In genomic region chr5:34188856-34189255, GRCm38 (mm10) we compare ENCODE assay signal across 9 mouse cellular contexts. TPM values are rescaled to one million over a fixed set of nuclear protein-coding genes. Genes with fewer than 3 reads are reported as not detected.
DNase-seq lines count a peak whose midpoint lies in the region; ATAC-seq and TF ChIP-seq lines count a peak whose summit lies in the region.
"Had no signal": no experiment of that assay in that cellular context is flagged by ENCODE, and none has a peak within 500 bp of the region (broad histone marks: within the 10 kb centered on the region; RNA-seq: fewer than 3 reads in every experiment).

No protein-coding gene starts in this region.

- H3K27me3 ChIP-seq in embryonic facial prominence, embryonic 12.5 days = no peaks in the 10 kb centered on the region
- no peaks in the 10 kb centered on the region for H3K27me3 ChIP-seq in hindbrain, embryonic 12.5 days
- H3K27me3 ChIP-seq in midbrain, embryonic 16.5 days (ENCODE audit: control insufficient read depth, insufficient read depth, low read depth, low read length) = no peaks in the 10 kb centered on the region

- intact Hi-C loops in left cerebral cortex, adult 2 months (cut with DNase I) = loop anchor here (5.0 kb wide), 1 partner anchor 192 kb away; the partner anchor contains the start of gene Nat8l

- peaks cover 5% of the 10 kb centered on the region for H3K36me3 ChIP-seq in embryonic facial prominence, embryonic 12.5 days
- H3K36me3 ChIP-seq in hindbrain, embryonic 12.5 days = no peaks in the 10 kb centered on the region
- H3K36me3 ChIP-seq in midbrain, embryonic 16.5 days (ENCODE audit: control insufficient read depth, insufficient read depth, low read length) = no peaks in the 10 kb centered on the region

- H3K4me1 ChIP-seq in embryonic facial prominence, embryonic 12.5 days = peaks cover 34% of the 10 kb centered on the region
- H3K4me1 ChIP-seq in hindbrain, embryonic 12.5 days = peaks cover 41% of the 10 kb centered on the region
- H3K4me1 ChIP-seq in midbrain, embryonic 16.5 days (ENCODE audit: control insufficient read depth, insufficient read depth, low read length) = peaks cover 28% of the 10 kb centered on the region

- H3K4me2 ChIP-seq in embryonic facial prominence, embryonic 12.5 days (replicated peaks) = peak overlapping the region; percentile 62
- H3K4me2 ChIP-seq in hindbrain, embryonic 12.5 days (replicated peaks) = peak overlapping the region; percentile 70
- peak overlapping the region; percentile 67; the same call in 1 of the 2 replicates for H3K4me2 ChIP-seq in midbrain, embryonic 16.5 days (ENCODE audit: low read length)

- H3K9ac ChIP-seq in embryonic facial prominence, embryonic 12.5 days = no peak overlapping the region
- H3K9ac ChIP-seq in hindbrain, embryonic 12.5 days = no peak overlapping the region
- H3K9ac ChIP-seq in midbrain, embryonic 16.5 days (ENCODE audit: low read depth, low read length) = no peak overlapping the region

- 63% methylated on average over 2 of the region's 2 CpGs for WGBS in embryonic facial prominence, embryonic 12.5 days
- 71% methylated on average over 2 of the region's 2 CpGs for WGBS in hindbrain, embryonic 12.5 days
- WGBS in midbrain, embryonic 16.5 days = 84% methylated on average over 2 of the region's 2 CpGs

- no peak for TF ChIP-seq CTCF in left cerebral cortex, adult 2 months (IDR thresholded peaks at IDR 0.05)

- peak overlapping the region; percentile 95 for H3K27ac ChIP-seq in left cerebral cortex, adult 2 months
- no peak overlapping the region for H3K27ac ChIP-seq in embryonic facial prominence, embryonic 12.5 days
- H3K27ac ChIP-seq in hindbrain, embryonic 12.5 days = no peak overlapping the region
- no peak overlapping the region; the same call in 1 of the 2 replicates for H3K27ac ChIP-seq in midbrain, embryonic 16.5 days (ENCODE audit: low read length)

- DNase-seq in left cerebral cortex, adult 2 months (ENCODE audit: extremely low spot score in 1 of 2, low spot score in 2 of 2) = no peak
- no peak for DNase-seq in left cerebral cortex, adult 11 months (ENCODE audit: low spot score)
- DNase-seq in layer of hippocampus, postnatal 25 days (ENCODE audit: extremely low spot score in 1 of 2, low spot score in 1 of 2) = no peak
- no peak for DNase-seq in right cerebral cortex, postnatal 25 days
- DNase-seq in cerebellum, postnatal 10 days = no peak

- ATAC-seq in embryonic facial prominence, embryonic 12.5 days (ENCODE audit: insufficient number of reproducible peaks, insufficient read depth, low FRiP score, low TSS enrichment) = no peak
- no peak for ATAC-seq in hindbrain, embryonic 12.5 days (ENCODE audit: low FRiP score)
- ATAC-seq in midbrain, embryonic 16.5 days = no peak

- no peaks in the 10 kb centered on the region for H3K9me3 ChIP-seq in embryonic facial prominence, embryonic 12.5 days
- no peaks in the 10 kb centered on the region for H3K9me3 ChIP-seq in hindbrain, embryonic 12.5 days (replicated peaks)
- H3K9me3 ChIP-seq in midbrain, embryonic 16.5 days (replicated peaks; ENCODE audit: control insufficient read depth, low read length, poor library complexity, severe bottlenecking) = no peaks in the 10 kb centered on the region

- no peak overlapping the region; the same call in 1 of the 2 replicates for H3K4me3 ChIP-seq in left cerebral cortex, adult 2 months
- no peak overlapping the region; the same call in 1 of the 2 replicates for H3K4me3 ChIP-seq in embryonic facial prominence, embryonic 12.5 days
- H3K4me3 ChIP-seq in hindbrain, embryonic 12.5 days = no peak overlapping the region
- no peak overlapping the region; the same call in 1 of the 2 replicates for H3K4me3 ChIP-seq in midbrain, embryonic 16.5 days (ENCODE audit: low read depth, low read length)

RNA-seq across cellular contexts. Expression of gene Mxd4, which starts 1.3 kb away (rescaled TPM):
- total RNA-seq in left cerebral cortex, adult 2 months (2021) = 10 to 100 TPM; 82.6 to 91.1 TPM
- polyA plus RNA-seq in embryonic facial prominence, embryonic 12.5 days (2016; fragmentation: Nextera tagmentation; extraction: Ambion mirVana) = 39.8 and 41.8 TPM in 2 replicates
- polyA plus RNA-seq in hindbrain, embryonic 12.5 days (2016; fragmentation: Nextera tagmentation; extraction: Ambion mirVana) = 33.2 and 36.5 TPM in 2 replicates
- 32.0 and 33.9 TPM in 2 replicates for polyA plus RNA-seq in midbrain, embryonic 16.5 days (2015; fragmentation: Nextera tagmentation; extraction: Ambion mirVana)
- total RNA-seq in layer of hippocampus, postnatal 25 days (2021) = 10 to 100 TPM; 84.6 to 93.3 TPM

RNA-seq across cellular contexts. Expression of gene Haus3, which starts 19.5 kb away (rescaled TPM):
- total RNA-seq in left cerebral cortex, adult 2 months (2021) = 1 to 10 TPM; 7.7 to 8.5 TPM
- 39.2 and 45.1 TPM in 2 replicates for polyA plus RNA-seq in embryonic facial prominence, embryonic 12.5 days (2016; fragmentation: Nextera tagmentation; extraction: Ambion mirVana)
- polyA plus RNA-seq in hindbrain, embryonic 12.5 days (2016; fragmentation: Nextera tagmentation; extraction: Ambion mirVana) = 33.5 and 33.8 TPM in 2 replicates
- polyA plus RNA-seq in midbrain, embryonic 16.5 days (2015; fragmentation: Nextera tagmentation; extraction: Ambion mirVana) = 10.5 and 14.4 TPM in 2 replicates
- total RNA-seq in layer of hippocampus, postnatal 25 days (2021) = 1 to 10 TPM; 5.6 to 5.7 TPM

RNA-seq across cellular contexts. Expression of gene Poln, which starts 19.6 kb away (rescaled TPM):
- total RNA-seq in left cerebral cortex, adult 2 months (2021) = 1 to 10 TPM; 2.1 to 2.3 TPM
- 0.64 and 1.2 TPM in 2 replicates for polyA plus RNA-seq in embryonic facial prominence, embryonic 12.5 days (2016; fragmentation: Nextera tagmentation; extraction: Ambion mirVana)
- polyA plus RNA-seq in hindbrain, embryonic 12.5 days (2016; fragmentation: Nextera tagmentation; extraction: Ambion mirVana) = 0.41 and 0.51 TPM in 2 replicates
- polyA plus RNA-seq in midbrain, embryonic 16.5 days (2015; fragmentation: Nextera tagmentation; extraction: Ambion mirVana) = 0.18 and 0.26 TPM in 2 replicates
- 1 to 10 TPM in 1 of 2 experiments, under 1 TPM in 1; 0.63 to 1.0 TPM for total RNA-seq in layer of hippocampus, postnatal 25 days (2021)
- polyA plus RNA-seq: erythroblast, embryonic 14.5 days had no signal
